Mouse (Mus musculus) c-Kit-negative CD71-positive TER-119-positive erythroid progenitor cells, embryonic 14.5 days (primary cell): Measurements from ENCODE around the gene Hlcs.
"Not testable (repeated sequence)": the region's sequence is repeated elsewhere in the genome, so short reads cannot be mapped to it uniquely, and the experiment has no call there.

Experiments
- DNase-seq: peaks from one replicate; pipeline ENCODE4 v3.0.0-alpha.2; 2013; ENCODE audit warnings: low read depth, low spot score

The Hlcs gene

DNA sequence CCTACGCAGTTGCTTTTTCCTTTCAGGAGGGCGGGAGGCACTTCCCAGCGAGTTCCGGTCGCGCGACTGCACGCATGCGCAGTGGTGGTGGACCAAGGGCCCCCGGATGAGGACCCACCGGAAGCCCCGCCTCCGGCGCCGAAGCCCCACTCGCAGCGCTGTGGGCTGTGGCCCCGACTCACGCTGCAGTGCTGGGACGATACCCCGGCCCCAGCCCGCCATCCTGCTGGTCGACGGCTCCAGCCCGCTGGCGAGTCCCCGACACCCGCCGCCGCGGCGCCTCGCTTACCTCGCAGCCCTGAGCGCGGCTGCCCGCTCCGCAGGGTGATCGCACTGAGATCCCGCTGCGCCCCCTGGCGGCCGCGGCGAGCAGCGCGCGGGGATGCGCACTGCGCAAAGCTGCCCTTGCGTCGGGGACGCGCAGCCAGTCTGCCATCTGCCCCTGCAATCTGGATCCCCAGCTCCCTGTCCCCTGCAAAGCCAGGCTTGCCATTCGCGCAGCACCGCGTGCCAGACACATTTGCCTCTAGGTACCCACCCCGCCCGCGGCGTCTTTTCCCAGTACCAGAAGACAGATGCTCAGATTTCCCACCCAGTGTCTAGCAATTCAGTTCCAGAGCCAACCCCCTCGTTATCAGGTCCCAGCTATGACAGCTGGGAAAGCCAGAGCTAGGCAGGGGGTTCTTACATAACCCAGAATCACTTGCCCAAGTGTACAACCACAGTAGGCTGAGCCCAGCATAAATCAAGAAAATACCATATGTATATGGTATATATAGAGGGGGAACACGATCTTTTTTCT lies at the start of gene Hlcs:
Gene Hlcs, minus strand, starts transcription at position 343 of the 802 bp plus-strand sequence.
- DNase-seq: peak; percentile 91

DNA sequence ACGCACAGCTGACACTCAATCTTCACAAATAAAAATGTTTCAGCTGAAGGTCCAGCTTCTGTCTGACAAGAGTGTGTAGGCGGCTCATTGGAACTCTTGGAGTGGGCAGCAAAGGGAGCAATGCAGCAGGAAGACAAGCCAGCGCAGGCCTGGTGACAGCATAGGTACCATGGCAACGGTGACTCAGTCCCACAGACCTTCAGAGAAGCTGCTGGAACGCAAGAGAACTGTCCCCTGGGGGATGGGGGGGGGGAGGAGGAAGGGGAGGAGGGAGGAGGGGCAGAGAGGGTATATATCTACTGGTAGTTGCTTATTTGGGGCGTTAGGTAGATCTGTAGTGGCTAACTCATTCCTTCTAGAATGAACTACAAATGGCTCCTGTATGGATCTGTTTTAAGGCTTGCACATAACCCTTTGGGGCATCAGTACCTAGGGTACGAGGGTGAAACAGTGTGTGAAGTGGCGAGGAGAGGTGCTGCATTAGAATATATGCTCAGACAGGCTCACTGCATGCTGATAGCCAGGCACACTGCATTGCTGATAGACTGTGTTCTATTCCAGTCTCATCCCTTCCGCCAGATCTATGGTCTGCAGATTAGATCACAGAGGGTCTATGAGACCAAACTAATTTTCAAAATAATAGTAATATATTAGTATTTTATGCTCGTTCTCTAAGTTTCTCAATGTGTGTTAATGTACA lies 49.0 kb upstream of the Hlcs start:
- no peak for DNase-seq

DNA sequence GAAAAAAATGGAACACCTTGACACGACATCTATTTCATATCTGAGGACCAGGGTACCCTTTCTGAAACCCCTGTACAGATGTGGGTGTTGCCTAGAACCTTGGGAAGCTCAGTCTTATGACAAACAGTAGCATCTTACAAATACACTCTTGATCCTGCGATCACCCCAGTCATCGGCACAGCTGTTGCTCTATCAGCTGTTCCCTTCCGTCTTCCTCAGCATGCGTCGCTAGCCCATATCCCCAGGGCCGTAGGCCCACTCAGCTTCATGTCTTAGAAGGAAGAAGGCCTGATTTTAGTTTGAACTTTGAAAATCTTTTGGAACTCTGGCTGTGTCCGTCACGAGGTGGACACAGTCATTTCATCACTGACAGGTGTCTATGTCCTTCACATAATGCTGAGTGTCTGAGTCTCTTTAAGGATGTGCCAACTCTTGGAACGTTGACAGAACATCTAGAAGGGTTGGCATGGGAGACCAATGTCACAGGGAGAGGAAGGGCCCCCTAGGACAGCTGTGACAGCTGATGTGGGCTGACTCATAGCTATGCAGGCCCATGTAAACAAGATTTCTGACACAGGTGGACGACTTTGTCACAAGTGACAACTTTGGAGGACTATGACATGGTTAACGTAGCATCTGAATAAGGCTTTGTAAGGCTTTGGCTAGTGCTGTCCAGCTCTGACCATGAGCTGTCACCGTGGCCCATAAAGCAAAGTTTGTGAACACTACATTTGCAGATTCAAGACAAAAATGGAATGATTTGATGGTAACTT lies 47.4 kb upstream of the Hlcs start:
- no peak for DNase-seq

GRCm38 (mm10) chr16:94358091-94358490 lies 44.7 kb upstream of the Hlcs start:
- DNase-seq: no peak

- DNase-seq: no peak
These were observed 43.6 kb upstream of the Hlcs start for GRCm38 (mm10) chr16:94356776-94357494.

DNA sequence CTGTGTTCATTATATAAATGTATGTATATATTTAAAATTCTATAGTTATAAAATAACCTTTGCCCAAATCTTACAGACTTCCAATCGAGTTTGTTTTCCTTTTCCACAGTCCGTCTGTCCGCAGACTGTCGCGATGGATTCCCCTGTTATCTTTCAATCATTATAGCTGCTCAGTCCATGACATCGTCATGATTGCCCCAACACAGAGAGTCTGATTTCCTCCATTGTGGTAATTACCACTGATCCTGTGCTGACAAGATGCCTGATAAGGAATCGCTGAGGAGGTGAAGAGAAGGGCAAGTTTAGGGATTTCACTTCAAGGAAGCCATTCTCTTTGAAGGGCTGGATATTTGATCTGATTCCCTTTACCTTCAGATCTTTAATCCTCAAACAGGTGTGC lies 42.7 kb upstream of the Hlcs start:
- DNase-seq: no peak

DNA sequence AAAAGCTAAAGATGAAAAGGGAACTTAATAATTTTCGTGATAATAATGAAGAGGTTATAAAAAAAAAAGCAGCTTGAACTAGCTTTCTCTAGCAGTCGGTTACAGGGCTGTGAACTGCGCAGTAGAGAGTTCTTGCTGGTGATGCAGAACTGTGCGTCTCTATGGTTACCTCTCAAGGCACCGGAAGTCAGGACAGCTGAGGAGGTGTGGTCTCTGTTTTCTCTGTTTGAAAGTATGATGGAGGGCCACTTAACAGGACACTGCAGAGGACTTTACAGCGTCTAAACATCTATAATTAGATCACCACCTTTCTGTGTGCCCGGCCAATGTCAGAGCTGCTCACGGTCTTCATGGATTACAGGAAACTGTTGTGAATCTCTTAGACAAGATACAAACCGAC lies 41.1 kb upstream of the Hlcs start:
- no peak for DNase-seq

DNA sequence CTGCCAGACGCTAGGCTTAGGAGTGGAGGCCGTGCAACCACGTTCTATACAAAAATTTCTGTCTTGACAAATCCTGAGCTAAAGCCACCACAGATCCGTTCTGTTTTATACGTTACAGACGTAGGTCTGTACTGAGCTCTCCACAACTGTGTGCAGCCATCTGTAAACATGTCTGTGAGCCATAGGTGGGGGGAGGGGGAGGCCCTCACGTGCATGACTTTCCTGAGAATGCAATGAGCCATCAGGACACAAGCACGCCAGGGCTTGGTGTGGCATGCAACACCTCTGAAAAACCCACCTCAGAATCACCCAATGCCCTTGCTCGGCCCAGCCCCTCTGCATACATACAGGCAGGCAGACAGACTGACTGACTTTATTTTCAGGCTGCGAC lies 36.9 kb upstream of the Hlcs start:
- no peak for DNase-seq

DNA sequence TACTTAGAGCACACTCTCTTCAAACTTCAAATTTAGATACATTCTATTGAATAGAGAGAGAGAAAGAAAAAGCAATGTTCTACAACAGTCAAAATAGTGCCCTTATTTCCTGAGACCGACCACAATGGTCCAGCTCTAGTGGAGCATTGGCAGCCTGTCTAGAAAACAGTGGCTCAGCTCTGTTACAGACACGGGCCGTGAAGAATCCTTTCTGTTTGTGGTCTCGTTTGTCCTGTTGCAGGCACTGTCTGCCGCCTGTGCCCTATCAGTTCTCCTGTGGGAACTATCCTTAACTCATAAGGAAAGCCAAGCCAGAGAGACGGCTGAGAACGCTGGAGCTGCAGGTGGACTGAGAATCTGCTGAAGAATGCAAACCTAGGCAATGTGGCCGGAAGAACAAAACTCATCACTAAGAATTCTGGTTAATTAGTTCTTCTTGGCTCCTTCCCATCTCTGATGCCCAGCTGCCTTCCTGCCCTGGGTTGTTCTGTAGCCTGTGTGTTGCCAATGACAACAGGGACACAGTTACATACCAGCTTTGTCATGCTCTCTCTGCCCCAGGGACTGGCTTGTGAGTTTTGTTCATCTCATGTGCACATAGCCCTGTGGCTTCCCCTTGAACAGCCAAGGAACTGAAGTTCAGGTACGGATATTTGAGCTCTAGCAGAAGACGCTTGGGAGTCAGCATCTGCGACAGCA lies 36.4 kb upstream of the Hlcs start:
- DNase-seq: no peak

DNA sequence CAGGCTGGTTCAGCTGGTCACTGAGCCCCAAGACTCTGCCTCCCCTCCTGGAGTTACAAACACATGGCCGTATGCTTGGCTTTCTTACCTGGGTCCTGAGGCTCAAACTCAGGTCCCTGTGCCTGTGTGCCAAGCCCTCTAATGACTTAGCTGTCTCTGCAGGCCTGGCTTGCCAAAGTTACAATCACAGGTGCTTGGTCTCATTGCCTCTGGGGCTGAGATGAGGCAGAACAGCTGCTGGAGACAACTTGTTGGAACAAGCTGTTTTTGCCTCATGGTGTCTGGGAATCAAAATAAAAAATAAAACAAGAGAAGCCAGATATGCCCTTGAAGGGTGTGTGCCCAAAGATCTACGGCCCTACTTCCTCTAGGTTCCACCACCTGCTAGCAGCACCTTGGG lies 35.4 kb upstream of the Hlcs start:
- DNase-seq: no peak

DNA sequence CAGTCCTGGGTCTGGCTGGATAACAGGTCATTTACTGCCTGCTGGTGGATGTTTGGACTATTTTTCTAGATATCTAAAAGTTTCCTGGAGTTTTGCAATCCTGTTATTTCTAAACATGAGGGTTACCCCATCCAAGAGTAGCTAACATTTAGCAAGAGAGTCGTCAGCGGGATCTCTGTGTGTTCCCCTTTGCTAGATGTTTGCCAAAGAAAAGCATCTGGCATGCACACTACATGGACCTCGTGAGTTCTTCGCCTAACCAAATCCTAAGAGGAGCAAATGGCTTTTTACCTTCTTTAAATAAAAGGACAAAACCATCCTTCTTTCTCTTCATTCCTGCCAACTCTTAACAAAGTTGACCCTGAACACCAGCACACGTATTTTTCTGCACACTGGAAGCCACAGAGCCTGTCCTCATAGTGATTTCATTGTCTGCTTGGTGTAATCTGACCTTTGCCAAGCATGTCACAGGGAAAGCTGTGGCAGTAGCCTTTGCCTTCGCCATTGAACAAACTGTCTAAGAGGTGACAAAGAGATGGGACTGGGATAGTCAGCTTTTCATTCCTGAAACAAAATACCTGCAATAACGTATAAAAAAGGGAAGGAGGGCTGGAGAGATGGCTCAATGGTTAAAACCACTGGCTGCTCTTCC lies 33.8 kb upstream of the Hlcs start:
- DNase-seq: no peak

- no peak for DNase-seq
These were observed 32.4 kb upstream of the Hlcs start for GRCm38 (mm10) chr16:94345733-94346132.

GRCm38 (mm10) chr16:94339164-94340160 lies 26.1 kb upstream of the Hlcs start:
- not testable (repeated sequence) for DNase-seq

DNA sequence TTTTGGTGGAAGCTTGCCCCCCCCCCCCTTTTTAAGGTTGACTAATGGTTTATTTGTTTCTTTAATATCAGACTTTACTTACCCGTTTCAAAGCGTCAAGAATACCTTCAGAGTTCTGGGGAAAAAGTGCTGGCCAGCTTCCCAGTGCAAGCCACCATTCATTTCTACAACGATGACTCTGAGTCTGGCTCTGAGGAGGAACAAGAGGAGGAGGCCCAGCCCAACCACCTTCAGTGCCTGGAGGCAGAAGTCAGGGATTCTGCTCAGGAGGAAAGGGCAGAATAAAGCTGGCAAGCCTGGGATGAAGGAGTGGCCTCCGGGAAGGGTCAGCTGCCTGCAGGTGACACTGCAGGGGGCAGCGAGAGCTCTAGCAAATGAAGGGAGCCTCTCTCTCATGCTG lies 22.3 kb upstream of the Hlcs start:
- no peak for DNase-seq

DNA sequence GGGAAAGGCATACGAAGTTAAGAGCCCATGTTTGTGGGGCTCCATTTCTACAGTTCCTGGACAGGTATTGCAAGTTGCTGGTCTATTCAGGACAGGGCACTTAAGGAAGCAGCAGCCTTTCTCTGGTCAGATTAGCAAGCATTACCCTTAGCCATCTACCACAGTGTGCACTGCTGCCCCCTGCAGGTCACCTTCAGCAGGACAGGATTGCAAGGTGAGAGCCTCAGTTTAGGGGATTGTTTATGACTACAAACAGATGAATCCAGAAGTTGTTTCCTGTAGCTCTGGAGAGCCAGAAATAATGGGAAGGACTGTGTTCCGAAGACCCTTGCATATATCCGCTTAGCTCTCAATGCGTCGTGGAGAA lies 18.5 kb upstream of the Hlcs start:
- peak; percentile 40 for DNase-seq

DNA sequence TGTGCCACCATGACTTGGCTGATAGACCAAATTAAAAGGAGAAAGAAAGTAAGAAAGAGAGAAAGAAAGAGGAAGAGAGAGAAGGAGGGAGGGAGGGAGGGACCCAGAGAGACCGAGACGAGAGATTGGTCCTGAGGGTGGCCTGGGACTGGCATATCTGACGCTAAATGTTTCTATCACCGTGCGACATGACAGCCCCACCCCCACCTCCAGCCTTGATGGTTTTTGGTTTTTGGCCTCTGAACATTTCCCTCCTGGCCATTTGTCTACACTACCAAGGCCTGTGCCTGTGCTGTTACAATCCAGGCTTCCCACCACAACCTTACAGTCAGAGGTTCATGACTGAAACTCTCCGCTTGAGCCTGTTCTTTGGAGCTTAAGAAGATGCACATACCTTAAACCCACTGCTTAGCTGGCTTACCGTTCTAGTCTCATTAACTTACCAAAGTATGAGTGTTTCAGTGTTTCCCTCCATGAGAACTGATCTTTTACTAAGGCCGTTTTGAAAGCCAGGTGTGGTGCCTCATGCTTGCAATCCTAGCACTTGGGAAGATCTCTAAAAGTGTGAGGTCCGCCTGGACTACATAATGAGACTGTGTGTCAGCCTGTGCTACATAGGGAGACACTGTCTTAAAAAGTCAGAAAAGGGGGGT lies 18.0 kb upstream of the Hlcs start:
- DNase-seq: no peak

DNA sequence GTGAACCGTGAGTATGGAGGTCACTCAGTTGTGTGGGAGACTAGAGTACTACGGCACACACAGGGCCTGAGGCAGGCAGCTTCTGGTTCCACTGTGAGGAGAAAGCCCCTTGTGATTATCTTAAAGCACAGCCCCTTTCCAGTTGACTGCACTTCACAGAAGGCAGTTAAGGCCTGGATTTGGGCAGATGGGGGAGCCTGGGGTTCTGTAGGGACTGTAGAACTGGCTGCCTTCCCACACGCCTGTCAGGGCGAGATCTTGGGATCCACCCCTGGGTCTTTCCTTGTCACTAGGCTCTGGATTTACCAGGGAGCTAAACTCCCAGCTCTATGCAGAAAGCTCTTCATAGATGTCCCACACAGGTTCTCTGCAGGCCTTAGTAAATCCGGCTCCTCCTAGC lies 17.1 kb upstream of the Hlcs start:
- DNase-seq: no peak

GRCm38 (mm10) chr16:94328881-94329867 lies 15.8 kb upstream of the Hlcs start:
- no peak for DNase-seq
